Mouse (Mus musculus): ENCODE measurements around the gene Atp2a2. TPM values are rescaled to one million over a fixed set of nuclear protein-coding genes. Genes with fewer than 3 reads are reported as not detected.
A peak's percentile ranks its signal among the peaks of the same experiment; 100 is the strongest.

Gene Atp2a2
- 42.4 and 49.5 TPM in 2 replicates for polyA plus RNA-seq (2016; fragmentation: Nextera tagmentation; extraction: Ambion mirVana)

DNA sequence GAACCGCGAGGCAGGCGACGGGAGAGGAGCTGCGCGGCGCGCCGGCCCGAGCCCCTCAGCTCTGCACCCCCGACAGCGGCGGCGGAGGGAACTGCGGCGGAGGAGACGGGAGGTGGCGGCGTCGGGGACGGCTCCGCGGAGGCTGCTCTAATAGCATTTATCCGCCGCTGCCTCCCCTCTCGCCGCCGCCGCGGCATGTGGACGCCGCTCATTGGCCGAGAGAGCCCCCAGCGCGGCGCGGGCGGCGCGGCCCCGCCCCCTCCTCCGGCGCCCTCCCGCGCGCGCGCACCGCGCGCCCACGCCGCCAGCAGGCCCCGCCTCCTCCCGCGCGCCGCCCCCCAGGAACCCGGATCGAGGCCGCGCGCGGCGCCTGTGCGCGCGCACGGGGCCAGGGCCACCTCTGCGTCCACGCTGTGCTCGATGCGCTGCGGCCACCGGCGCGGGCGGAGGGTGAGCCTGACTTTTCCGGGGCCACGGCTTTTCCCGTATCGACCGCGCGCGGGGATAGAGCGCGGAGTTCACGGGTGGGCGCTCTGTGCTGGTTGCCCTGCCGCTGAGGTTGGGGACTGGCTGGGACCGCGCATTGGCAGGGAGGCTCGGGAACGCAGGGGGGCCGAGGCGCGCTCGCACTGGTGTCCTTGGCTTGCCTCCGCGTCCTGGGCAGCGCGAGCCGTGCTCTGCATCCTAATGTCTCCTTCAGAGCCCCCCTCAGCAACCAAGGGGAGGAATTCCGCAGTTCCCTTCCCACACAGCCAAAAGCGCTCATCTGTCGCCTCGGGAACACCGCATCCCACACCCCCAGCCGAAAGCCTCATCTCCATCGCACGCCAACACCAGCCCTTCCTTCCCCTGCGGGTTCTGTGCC is at the start of gene Atp2a2:
Atp2a2 (minus strand) TSS at position 149 of the 865 bp plus-strand sequence.
- peak within 1 kb of the TSS; percentile 96 for H3K4me3 ChIP-seq (replicated peaks)
- peak; percentile 92 for ATAC-seq (ENCODE audit: insufficient number of reproducible peaks, insufficient read depth, low FRiP score, low TSS enrichment, low read depth)
- peaks cover 3% of the 10 kb centered on the region; the same call in 1 of the 2 replicates for H3K9me3 ChIP-seq
- peak within 1 kb of the TSS; percentile 99 for H3K9ac ChIP-seq (replicated peaks)
- 0 out of 2 replicates have a peak, but pooled peaks cover 13% of the 10 kb centered on the region for H3K36me3 ChIP-seq
- peak within 1 kb of the TSS; percentile 99 for H3K27ac ChIP-seq
- H3K4me1 ChIP-seq (replicated peaks) = peaks cover 34% of the 10 kb centered on the region
- H3K4me2 ChIP-seq = peak within 1 kb of the TSS; percentile 83
- under 1% methylated on average over 72 of the region's 113 CpGs for WGBS
- no peaks in the 10 kb centered on the region for H3K27me3 ChIP-seq

DNA sequence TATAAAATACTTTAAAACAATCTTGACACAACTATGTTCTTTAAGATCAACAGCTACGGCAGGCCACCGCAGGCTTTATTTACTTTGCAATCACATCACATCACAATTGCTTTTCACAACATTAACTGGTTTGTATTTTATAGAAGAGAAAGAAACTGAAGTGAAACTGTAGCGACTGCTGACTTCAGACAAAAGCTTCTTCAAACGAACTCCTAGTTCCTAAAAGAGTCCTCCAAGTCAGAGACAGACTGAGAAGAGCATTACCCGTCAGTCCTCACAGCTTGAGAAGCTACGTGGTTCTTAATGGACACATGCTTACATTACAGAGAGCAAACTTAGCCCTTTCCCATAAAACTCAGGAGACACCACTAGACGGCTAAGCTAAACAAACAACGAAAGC is 48.4 kb upstream of the Atp2a2 start:
- Histone ChIP-seq H3K27me3 (no peaks in the 10 kb centered on the region), H3K4me2 (no peak overlapping the region), H3K36me3 (peaks cover 21% of the 10 kb centered on the region), H3K4me3 (replicated peaks) (no peak overlapping the region), H3K27ac (no peak overlapping the region), H3K9ac (replicated peaks) (no peak overlapping the region), H3K9me3 (no peaks in the 10 kb centered on the region), H3K4me1 (replicated peaks) (0 out of 2 replicates have a peak, but pooled peaks cover 10% of the 10 kb centered on the region)
- WGBS = 51% methylated on average over 8 of the region's 8 CpGs
- no peak for ATAC-seq (ENCODE audit: insufficient number of reproducible peaks, insufficient read depth, low FRiP score, low TSS enrichment, low read depth)

DNA sequence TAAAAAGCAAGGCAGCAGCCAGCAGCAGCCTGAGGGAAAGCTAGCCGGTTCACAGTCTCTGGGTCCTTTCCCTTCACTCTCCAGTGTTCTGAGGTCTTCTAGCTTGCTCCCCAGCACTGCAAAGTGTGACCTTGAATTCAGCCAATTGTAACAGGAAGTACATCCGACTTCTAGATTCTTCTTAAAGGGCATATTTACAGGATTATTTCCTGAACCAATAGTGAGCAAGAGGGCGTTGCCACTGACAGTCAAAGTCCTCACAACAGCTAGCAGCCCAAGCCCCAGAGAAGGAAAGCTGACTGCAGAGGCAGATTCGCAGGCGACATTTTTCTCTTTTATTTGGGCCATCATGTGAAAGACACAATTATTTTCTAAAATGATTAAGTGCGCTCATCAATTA is 46.6 kb upstream of the Atp2a2 start:
- H3K27ac ChIP-seq = no peak overlapping the region
- 75% methylated on average over 6 of the region's 6 CpGs for WGBS
- no peak for ATAC-seq (ENCODE audit: insufficient number of reproducible peaks, insufficient read depth, low FRiP score, low TSS enrichment, low read depth)
- H3K4me2 ChIP-seq = no peak overlapping the region
- 0 out of 2 replicates have a peak, but pooled peaks cover 14% of the 10 kb centered on the region for H3K36me3 ChIP-seq
- no peak overlapping the region for H3K4me3 ChIP-seq (replicated peaks)
- H3K27me3 ChIP-seq = no peaks in the 10 kb centered on the region
- 0 out of 2 replicates have a peak, but pooled peaks cover 10% of the 10 kb centered on the region for H3K4me1 ChIP-seq (replicated peaks)
- no peak overlapping the region for H3K9ac ChIP-seq (replicated peaks)
- H3K9me3 ChIP-seq = no peaks in the 10 kb centered on the region

DNA sequence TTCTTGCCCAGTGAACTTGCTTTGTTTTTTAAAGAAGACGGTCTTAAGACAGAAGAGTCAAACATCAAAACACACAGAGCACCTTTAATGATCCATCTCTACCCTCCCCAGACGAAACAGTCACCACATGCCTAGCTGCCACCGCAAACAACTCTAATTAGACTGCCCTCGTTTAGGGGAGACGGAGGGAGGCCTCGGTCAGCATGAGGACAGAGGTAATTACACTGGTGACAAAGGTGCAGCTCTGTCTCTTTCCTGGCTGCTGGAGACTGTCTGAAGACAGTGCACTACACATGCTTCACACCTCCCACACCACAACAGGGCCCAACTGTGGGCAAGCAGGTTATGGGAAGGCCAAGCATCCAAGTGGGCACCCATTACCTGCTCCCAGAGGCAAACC is 45.8 kb upstream of the Atp2a2 start:
- WGBS = 21% methylated on average over 6 of the region's 6 CpGs

DNA sequence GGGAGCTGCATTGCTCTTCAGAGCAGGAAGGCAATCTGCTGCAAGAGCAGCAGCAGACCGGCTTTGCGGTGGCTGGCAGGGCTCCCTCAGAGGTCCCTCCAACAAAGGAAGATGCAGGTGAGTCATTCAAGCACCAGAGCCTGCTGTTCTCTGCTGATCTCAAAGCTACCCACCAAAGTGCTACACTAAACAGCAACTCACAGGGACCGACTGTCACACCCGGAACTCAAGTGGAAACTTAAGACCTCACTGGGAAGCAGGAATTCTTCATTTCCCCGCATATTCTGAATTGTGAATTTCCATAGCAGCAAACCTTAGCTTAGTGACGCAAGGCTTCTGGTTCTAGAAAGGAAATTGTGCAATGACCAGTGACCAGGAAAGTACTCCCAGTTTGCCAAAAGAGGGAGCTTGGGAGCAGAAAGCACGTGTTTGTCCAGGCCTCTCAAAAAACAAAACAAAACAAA is 45.3 kb upstream of the Atp2a2 start:
- no peak overlapping the region for H3K9ac ChIP-seq (replicated peaks)
- 0 out of 2 replicates have a peak, but pooled peaks cover 10% of the 10 kb centered on the region for H3K4me1 ChIP-seq (replicated peaks)
- no peaks in the 10 kb centered on the region for H3K27me3 ChIP-seq
- no peaks in the 10 kb centered on the region for H3K9me3 ChIP-seq
- no peak overlapping the region for H3K27ac ChIP-seq
- no peak overlapping the region for H3K4me2 ChIP-seq
- no peak for ATAC-seq (ENCODE audit: insufficient number of reproducible peaks, insufficient read depth, low FRiP score, low TSS enrichment, low read depth)
- whole genome bisulfite sequencing = 60% methylated on average over 7 of the region's 7 CpGs
- 0 out of 2 replicates have a peak, but pooled peaks cover 6% of the 10 kb centered on the region for H3K36me3 ChIP-seq
- H3K4me3 ChIP-seq (replicated peaks) = no peak overlapping the region

More for the DNA sequence above, 45.8 kb upstream of the Atp2a2 start:
- no peak for ATAC-seq (ENCODE audit: insufficient number of reproducible peaks, insufficient read depth, low FRiP score, low TSS enrichment, low read depth)
- no peaks in the 10 kb centered on the region for H3K9me3 ChIP-seq
- H3K27ac ChIP-seq = no peak overlapping the region
- H3K4me2 ChIP-seq = no peak overlapping the region
- H3K9ac ChIP-seq (replicated peaks) = no peak overlapping the region
- no peaks in the 10 kb centered on the region for H3K27me3 ChIP-seq
- H3K4me1 ChIP-seq (replicated peaks) = 0 out of 2 replicates have a peak, but pooled peaks cover 10% of the 10 kb centered on the region
- H3K36me3 ChIP-seq = 0 out of 2 replicates have a peak, but pooled peaks cover 11% of the 10 kb centered on the region
- H3K4me3 ChIP-seq (replicated peaks) = no peak overlapping the region

DNA sequence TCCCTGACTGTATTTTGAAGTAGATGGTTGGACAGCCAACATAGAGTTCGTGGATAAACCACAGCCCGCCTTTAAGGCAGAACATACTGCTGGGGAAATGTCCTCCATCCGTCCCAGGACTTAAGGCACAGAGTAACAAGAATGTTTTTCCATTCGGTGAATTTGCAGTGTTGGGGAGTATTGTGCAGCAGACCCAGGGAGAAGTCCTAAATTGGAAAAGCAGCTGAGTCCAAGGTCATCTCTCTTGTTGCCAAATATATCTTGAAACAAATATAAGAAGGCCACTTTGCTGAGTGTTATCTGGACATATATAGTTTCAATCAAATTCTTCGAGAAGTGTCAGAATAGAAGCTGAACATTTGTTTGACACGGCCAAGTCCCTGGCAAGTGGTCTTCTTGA is 41.4 kb upstream of the Atp2a2 start:
- Histone ChIP-seq H3K27me3 (no peaks in the 10 kb centered on the region), H3K36me3 (0 out of 2 replicates have a peak, but pooled peaks cover 13% of the 10 kb centered on the region), H3K27ac (no peak overlapping the region), H3K4me3 (replicated peaks) (no peak overlapping the region), H3K9me3 (no peaks in the 10 kb centered on the region), H3K4me1 (replicated peaks) (0 out of 2 replicates have a peak, but pooled peaks cover 4% of the 10 kb centered on the region), H3K4me2 (no peak overlapping the region), H3K9ac (replicated peaks) (no peak overlapping the region)
- ATAC-seq (ENCODE audit: insufficient number of reproducible peaks, insufficient read depth, low FRiP score, low TSS enrichment, low read depth) = no peak
- WGBS = 89% methylated on average over 6 of the region's 6 CpGs

DNA sequence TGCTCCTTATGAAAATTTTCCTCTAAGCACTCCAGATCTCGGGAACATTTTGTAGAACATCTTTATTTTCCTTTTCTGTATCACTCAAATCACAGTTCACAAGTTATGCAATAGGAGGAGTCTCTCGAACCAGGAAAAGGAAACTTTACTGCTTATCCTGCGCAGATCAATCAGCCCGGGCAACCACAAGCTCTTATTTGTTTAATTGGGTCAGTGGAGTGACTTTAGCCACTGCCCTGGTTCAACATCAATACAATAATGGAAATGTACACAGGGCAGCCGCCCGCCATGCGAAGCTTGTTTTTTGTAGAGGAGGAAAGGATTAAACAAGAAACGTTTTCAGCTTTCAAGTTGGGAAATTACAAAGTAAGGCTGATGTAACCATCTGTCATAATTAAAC is 39.8 kb upstream of the Atp2a2 start:
- Histone ChIP-seq H3K27me3 (no peaks in the 10 kb centered on the region), H3K27ac (no peak overlapping the region), H3K4me1 (replicated peaks) (no peaks in the 10 kb centered on the region), H3K4me3 (replicated peaks) (no peak overlapping the region), H3K36me3 (0 out of 2 replicates have a peak, but pooled peaks cover 14% of the 10 kb centered on the region), H3K9ac (replicated peaks) (no peak overlapping the region), H3K9me3 (no peaks in the 10 kb centered on the region), H3K4me2 (no peak overlapping the region)
- WGBS = 90% methylated on average over 8 of the region's 8 CpGs
- ATAC-seq (ENCODE audit: insufficient number of reproducible peaks, insufficient read depth, low FRiP score, low TSS enrichment, low read depth) = no peak

DNA sequence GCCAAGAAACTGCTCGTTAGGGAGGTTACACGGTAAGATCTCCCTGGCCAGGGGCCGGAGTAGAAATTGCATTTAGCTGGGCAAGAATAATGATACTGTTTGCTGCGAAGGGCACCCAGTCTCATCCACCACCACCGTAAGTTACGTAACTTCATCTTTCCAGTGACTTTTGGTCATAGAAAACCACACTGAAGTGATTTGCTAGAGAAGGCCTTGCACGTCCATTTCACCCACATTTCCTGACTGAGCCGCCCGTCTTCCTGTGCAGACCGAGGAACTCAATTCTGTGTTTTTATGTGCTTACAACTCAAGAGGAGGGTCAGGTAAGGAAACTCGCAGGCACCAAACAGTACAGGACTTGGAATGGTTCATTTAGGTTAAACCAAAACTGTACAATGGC is 36.1 kb upstream of the Atp2a2 start:
- WGBS = 88% methylated on average over 11 of the region's 11 CpGs
- Histone ChIP-seq H3K4me2 (no peak overlapping the region), H3K27ac (no peak overlapping the region), H3K9ac (replicated peaks) (no peak overlapping the region), H3K9me3 (no peaks in the 10 kb centered on the region), H3K27me3 (no peaks in the 10 kb centered on the region), H3K4me1 (replicated peaks) (no peaks in the 10 kb centered on the region), H3K4me3 (replicated peaks) (no peak overlapping the region), H3K36me3 (0 out of 2 replicates have a peak, but pooled peaks cover 13% of the 10 kb centered on the region)
- ATAC-seq (ENCODE audit: insufficient number of reproducible peaks, insufficient read depth, low FRiP score, low TSS enrichment, low read depth) = no peak

DNA sequence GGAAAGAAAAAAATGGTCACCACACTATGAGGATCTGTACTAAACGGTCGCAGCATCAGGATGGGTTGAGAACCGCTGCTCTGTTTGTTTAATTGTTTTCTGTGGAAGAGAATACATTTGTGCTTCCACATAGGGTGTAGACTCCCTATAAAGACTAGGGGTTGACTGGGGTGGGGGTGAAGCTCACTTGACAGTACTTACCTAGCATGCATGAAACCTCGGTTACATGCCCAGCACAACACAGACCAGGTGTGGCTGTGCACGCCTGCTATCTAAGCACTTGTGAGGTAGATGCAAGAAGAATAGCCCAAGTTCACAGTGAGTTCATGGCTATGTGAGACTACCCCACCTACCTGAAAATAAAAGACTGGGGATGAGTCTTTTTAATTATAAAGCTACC is 35.6 kb upstream of the Atp2a2 start:
- Histone ChIP-seq H3K4me1 (replicated peaks) (no peaks in the 10 kb centered on the region), H3K27me3 (no peaks in the 10 kb centered on the region), H3K9me3 (no peaks in the 10 kb centered on the region), H3K9ac (replicated peaks) (no peak overlapping the region), H3K27ac (no peak overlapping the region), H3K4me2 (no peak overlapping the region), H3K36me3 (0 out of 2 replicates have a peak, but pooled peaks cover 13% of the 10 kb centered on the region), H3K4me3 (replicated peaks) (no peak overlapping the region)
- WGBS = 95% methylated on average over 5 of the region's 5 CpGs
- ATAC-seq (ENCODE audit: insufficient number of reproducible peaks, insufficient read depth, low FRiP score, low TSS enrichment, low read depth) = no peak

DNA sequence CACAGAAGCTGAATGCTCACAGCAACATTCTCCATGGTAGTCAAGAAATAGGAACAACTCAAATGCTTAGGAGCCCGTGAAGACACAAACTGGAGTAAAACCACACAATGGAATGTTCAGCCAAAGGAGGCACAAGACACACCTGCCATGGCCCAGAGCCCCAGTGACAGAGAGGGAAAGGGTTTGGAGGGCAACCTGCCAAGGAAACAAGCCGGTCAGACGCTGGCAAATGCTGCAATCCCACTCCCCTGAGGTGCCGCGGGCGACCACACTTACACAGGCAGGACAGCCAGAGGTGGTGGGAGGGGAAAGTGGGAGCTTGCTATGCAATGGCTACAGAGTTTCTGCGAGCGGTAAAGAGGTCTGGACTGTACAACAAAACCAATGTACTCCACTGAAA is 31.9 kb upstream of the Atp2a2 start:
- Histone ChIP-seq H3K4me1 (replicated peaks) (peaks cover 16% of the 10 kb centered on the region), H3K4me3 (replicated peaks) (no peak overlapping the region), H3K4me2 (no peak overlapping the region), H3K27ac (no peak overlapping the region), H3K36me3 (peaks cover 8% of the 10 kb centered on the region; the same call in 1 of the 2 replicates), H3K27me3 (no peaks in the 10 kb centered on the region), H3K9ac (replicated peaks) (no peak overlapping the region), H3K9me3 (no peaks in the 10 kb centered on the region)
- ATAC-seq (ENCODE audit: insufficient number of reproducible peaks, insufficient read depth, low FRiP score, low TSS enrichment, low read depth) = no peak
- WGBS = 89% methylated on average over 8 of the region's 8 CpGs

DNA sequence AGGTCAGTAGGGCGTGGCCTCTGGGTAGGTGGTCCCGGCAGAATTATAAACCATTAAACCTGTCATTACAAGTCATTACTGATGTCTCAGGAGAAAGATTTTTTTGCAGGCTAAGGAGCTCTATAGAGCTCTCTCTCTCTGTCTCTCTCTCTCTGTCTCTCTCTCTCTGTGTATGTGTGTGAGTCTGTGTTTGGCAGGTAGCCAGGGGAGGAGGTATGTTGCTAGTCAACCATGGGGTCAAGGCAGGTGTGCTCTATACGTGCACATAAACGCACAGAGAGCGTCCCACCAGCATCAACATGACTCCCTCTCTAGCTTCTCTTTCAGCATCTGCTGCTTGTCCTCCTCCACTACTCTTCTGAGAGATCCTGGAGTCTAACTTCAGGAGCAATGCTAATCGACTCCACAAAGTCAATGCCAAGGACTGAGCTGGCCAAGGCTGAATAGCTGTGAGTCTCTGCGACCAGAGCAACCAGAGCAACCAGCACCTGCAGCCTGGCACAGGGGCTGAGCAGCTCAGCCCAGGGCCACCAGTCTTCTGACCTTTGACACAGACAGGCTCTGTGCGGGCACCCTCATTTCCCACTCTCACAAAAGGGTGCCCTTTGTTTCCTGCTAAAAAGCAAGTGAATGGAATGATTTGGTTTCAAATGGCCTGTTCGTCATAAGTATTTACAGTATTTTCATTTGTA is 28.0 kb upstream of the Atp2a2 start:
- Histone ChIP-seq H3K9ac (replicated peaks) (no peak overlapping the region), H3K36me3 (no peaks in the 10 kb centered on the region; the same call in 1 of the 2 replicates), H3K4me1 (replicated peaks) (peaks cover 40% of the 10 kb centered on the region), H3K4me3 (replicated peaks) (no peak overlapping the region), H3K4me2 (no peak overlapping the region), H3K9me3 (peaks cover 4% of the 10 kb centered on the region; the same call in 1 of the 2 replicates), H3K27ac (peak overlapping the region; percentile 51; the same call in 1 of the 2 replicates), H3K27me3 (no peaks in the 10 kb centered on the region)
- WGBS = 74% methylated on average over 9 of the region's 9 CpGs
- no peak for ATAC-seq (ENCODE audit: insufficient number of reproducible peaks, insufficient read depth, low FRiP score, low TSS enrichment, low read depth)

Data from limb, embryonic 12.5 days (tissue).